Mouse (Mus musculus): ENCODE measurements around the gene Slc27a1.

Slc27a1 gene

GRCm38 (mm10) chr8:71554644-71555043 lies 14.0 kb upstream of the Slc27a1 start:
- DNase-seq (ENCODE audit: low read depth, low spot score): no peak

- peak; percentile 30 for DNase-seq (ENCODE audit: low read depth, low spot score)
Measured at GRCm38 (mm10) chr8:71558071-71558957, 10.4 kb upstream of the Slc27a1 start, which contains the start of gene Tmem221. Tmem221 (minus strand) TSS chr8:71558871.

GRCm38 (mm10) chr8:71558958-71559690 lies 9.6 kb upstream of the Slc27a1 start:
- peak; percentile 98 for DNase-seq (ENCODE audit: low read depth, low spot score)

- no peak for DNase-seq (ENCODE audit: low read depth, low spot score)
Measured at GRCm38 (mm10) chr8:71560071-71560470, 8.6 kb upstream of the Slc27a1 start.

- DNase-seq (ENCODE audit: low read depth, low spot score): no peak
Measured at GRCm38 (mm10) chr8:71560765-71561164, 7.9 kb upstream of the Slc27a1 start.

GRCm38 (mm10) chr8:71561401-71561800 lies 7.3 kb upstream of the Slc27a1 start:
- DNase-seq (ENCODE audit: low read depth, low spot score): peak; percentile 85

GRCm38 (mm10) chr8:71562751-71563150 lies 5.9 kb upstream of the Slc27a1 start:
- DNase-seq (ENCODE audit: low read depth, low spot score): peak; percentile 69

GRCm38 (mm10) chr8:71563992-71564391 lies 4.7 kb upstream of the Slc27a1 start:
- no peak for DNase-seq (ENCODE audit: low read depth, low spot score)

GRCm38 (mm10) chr8:71566501-71566900 lies 2.2 kb upstream of the Slc27a1 start, which contains the start of gene Nxnl1:
Nxnl1 (minus strand) TSS chr8:71566601.
- DNase-seq (ENCODE audit: low read depth, low spot score): no peak

- DNase-seq (ENCODE audit: low read depth, low spot score): no peak
Measured at GRCm38 (mm10) chr8:71567587-71567986, 1.1 kb upstream of the Slc27a1 start.

- DNase-seq (ENCODE audit: low read depth, low spot score): no peak
Measured at GRCm38 (mm10) chr8:71568941-71569340, 259 bp downstream of the Slc27a1 start.

- DNase-seq (ENCODE audit: low read depth, low spot score): peak; percentile 98
Measured at GRCm38 (mm10) chr8:71569366-71570290, 946 bp downstream of the Slc27a1 start.

- peak; percentile 100 for DNase-seq (ENCODE audit: low read depth, low spot score)
Measured at GRCm38 (mm10) chr8:71570291-71570954, 1.7 kb downstream of the Slc27a1 start.

GRCm38 (mm10) chr8:71572077-71572476 lies 3.4 kb downstream of the Slc27a1 start:
- no peak for DNase-seq (ENCODE audit: low read depth, low spot score)

- no peak for DNase-seq (ENCODE audit: low read depth, low spot score)
Measured at GRCm38 (mm10) chr8:71572847-71573633, 4.4 kb downstream of the Slc27a1 start.

GRCm38 (mm10) chr8:71574426-71574825 lies 5.7 kb downstream of the Slc27a1 start:
- DNase-seq (ENCODE audit: low read depth, low spot score): no peak

- DNase-seq (ENCODE audit: low read depth, low spot score): no peak
Measured at GRCm38 (mm10) chr8:71575020-71575419, 6.3 kb downstream of the Slc27a1 start.

- no peak for DNase-seq (ENCODE audit: low read depth, low spot score)
Measured at GRCm38 (mm10) chr8:71577856-71578387, 9.2 kb downstream of the Slc27a1 start.

GRCm38 (mm10) chr8:71579009-71579408 lies 10.3 kb downstream of the Slc27a1 start:
- no peak for DNase-seq (ENCODE audit: low read depth, low spot score)

- DNase-seq (ENCODE audit: low read depth, low spot score): no peak
Measured at GRCm38 (mm10) chr8:71579476-71579875, 10.8 kb downstream of the Slc27a1 start.
